Mouse (Mus musculus): ENCODE data around the gene Slc1a7. TPM values are rescaled to one million over a fixed set of nuclear protein-coding genes. Genes with fewer than 3 reads are reported as not detected.

Gene Slc1a7
- polyA plus RNA-seq, 1 experiment from 2014 or later, result 0.10 TPM

GRCm38 (mm10) chr4:107937338-107937737, 30.8 kb upstream of the Slc1a7 start:
- H3K9ac ChIP-seq (ENCODE audit: low read length), result no peak overlapping the region
- TF ChIP-seq CTCF (IDR thresholded peaks at IDR 0.05; ENCODE audit: low read depth) (peak; percentile 79), EP300 (optimal IDR thresholded peaks at IDR 0.05) (no peak)
- peak; percentile 77 for DNase-seq (ENCODE audit: low spot score)
- peak overlapping the region; percentile 63 for H3K27ac ChIP-seq (replicated peaks)
- H3K27me3 ChIP-seq (ENCODE audit: control insufficient read depth, insufficient read depth, low read length), result 0 out of 2 replicates have a peak, but pooled peaks cover 3% of the 10 kb centered on the region
- no peaks in the 10 kb centered on the region for H3K9me3 ChIP-seq (ENCODE audit: control insufficient read depth, low read length)
- H3K4me3 ChIP-seq (ENCODE audit: low read depth, low read length), result no peak overlapping the region
- ATAC-seq (ENCODE audit: low FRiP score, low TSS enrichment), result peak; percentile 75; the same call in 1 of the 2 replicates
- H3K36me3 ChIP-seq (ENCODE audit: control insufficient read depth, insufficient read depth, low read length), result no peaks in the 10 kb centered on the region
- WGBS, result 12% methylated on average over 6 of the region's 6 CpGs
- no peaks in the 10 kb centered on the region for H3K4me1 ChIP-seq (replicated peaks; ENCODE audit: control insufficient read depth, insufficient read depth)
- no peak overlapping the region for H3K4me2 ChIP-seq (replicated peaks; ENCODE audit: low read depth)

DNA sequence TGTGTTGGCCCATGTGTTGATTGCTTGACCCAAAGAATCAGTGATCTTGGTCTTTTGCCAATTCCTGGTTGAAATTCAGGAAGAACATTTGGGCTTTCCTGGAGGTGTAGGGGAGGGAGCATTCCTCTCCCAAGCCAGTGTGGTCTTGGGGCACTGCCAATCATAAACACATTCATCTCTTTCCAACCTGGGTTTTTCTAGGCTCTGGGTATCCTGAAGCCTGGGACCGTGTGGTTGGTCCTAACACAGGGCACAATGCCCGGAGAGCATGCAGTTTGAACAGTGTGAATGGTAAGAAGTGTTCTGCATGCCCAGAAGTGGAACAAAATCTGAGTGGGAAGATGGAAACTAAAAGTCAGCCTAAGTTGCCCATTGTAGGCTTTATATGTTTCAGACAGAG, 30.0 kb upstream of the Slc1a7 start:
- H3K4me3 ChIP-seq (ENCODE audit: low read depth, low read length), result no peak overlapping the region
- H3K9ac ChIP-seq (ENCODE audit: low read length), result no peak overlapping the region
- H3K27me3 ChIP-seq (ENCODE audit: control insufficient read depth, insufficient read depth, low read length), result 0 out of 2 replicates have a peak, but pooled peaks cover 3% of the 10 kb centered on the region
- H3K9me3 ChIP-seq (ENCODE audit: control insufficient read depth, low read length), result no peaks in the 10 kb centered on the region
- peak overlapping the region; percentile 63 for H3K27ac ChIP-seq (replicated peaks)
- 59% methylated on average over 2 of the region's 2 CpGs for WGBS
- DNase-seq (ENCODE audit: low spot score), result no peak
- TF ChIP-seq CTCF (IDR thresholded peaks at IDR 0.05; ENCODE audit: low read depth) (no peak), EP300 (optimal IDR thresholded peaks at IDR 0.05) (no peak)
- H3K36me3 ChIP-seq (ENCODE audit: control insufficient read depth, insufficient read depth, low read length), result no peaks in the 10 kb centered on the region
- no peaks in the 10 kb centered on the region for H3K4me1 ChIP-seq (replicated peaks; ENCODE audit: control insufficient read depth, insufficient read depth)
- no peak for ATAC-seq (ENCODE audit: low FRiP score, low TSS enrichment)
- no peak overlapping the region for H3K4me2 ChIP-seq (replicated peaks; ENCODE audit: low read depth)

DNA sequence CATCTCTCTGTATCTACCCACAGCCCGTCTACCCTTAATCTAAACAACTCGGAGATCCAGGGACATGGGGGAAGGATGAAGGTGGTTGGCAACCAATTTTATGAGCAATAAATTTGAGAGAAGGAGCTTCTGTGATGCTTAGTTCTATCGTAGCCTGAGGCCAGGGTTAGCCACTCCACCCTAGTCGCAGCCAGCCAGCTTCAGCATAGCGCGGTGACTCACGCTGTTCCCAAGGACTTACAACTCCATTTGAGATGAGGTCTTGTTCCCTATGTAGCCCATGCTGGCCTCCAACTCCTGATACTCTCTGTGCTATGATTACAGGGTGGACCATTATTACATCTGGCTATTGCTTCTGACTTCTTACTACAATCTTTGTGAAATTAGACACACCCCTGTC, 25.4 kb upstream of the Slc1a7 start:
- TF ChIP-seq CTCF (IDR thresholded peaks at IDR 0.05; ENCODE audit: low read depth) (no peak), EP300 (optimal IDR thresholded peaks at IDR 0.05) (no peak)
- 74% methylated on average over 7 of the region's 7 CpGs for WGBS
- H3K27ac ChIP-seq (replicated peaks), result peak overlapping the region; percentile 35; the same call in 1 of the 2 replicates

DNA sequence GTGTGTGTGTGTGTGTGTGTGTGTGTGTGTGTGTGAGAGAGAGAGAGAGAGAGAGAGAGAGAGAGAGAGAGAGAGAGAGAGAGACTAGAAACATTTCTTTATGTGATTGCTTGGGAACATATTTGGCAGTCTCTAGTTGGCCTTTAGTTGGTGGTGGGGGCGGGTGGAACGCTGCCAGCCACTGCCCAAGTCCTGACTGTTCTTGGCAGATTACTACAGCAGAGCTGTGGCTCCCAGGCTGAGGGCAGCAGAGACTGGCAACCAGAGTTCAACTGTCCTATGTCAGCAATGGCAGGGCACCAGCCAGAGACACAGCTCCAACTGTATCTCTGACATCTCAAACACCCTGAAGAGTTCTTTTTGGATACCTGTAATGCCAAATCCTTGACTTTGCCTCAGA, 24.0 kb upstream of the Slc1a7 start:
- 93% methylated on average over 2 of the region's 2 CpGs for WGBS
- DNase-seq (ENCODE audit: low spot score) (peak; percentile 34), ATAC-seq (ENCODE audit: low FRiP score, low TSS enrichment) (no peak)
- TF ChIP-seq EP300 (optimal IDR thresholded peaks at IDR 0.05), result no peak
- TF ChIP-seq CTCF (IDR thresholded peaks at IDR 0.05; ENCODE audit: low read depth), result no peak
- H3K4me2 ChIP-seq (replicated peaks; ENCODE audit: low read depth), result no peak overlapping the region
- 0 out of 2 replicates have a peak, but pooled peaks cover under 1% of the 10 kb centered on the region for H3K27me3 ChIP-seq (ENCODE audit: control insufficient read depth, insufficient read depth, low read length)
- no peak overlapping the region for H3K9ac ChIP-seq (ENCODE audit: low read length)
- no peaks in the 10 kb centered on the region for H3K36me3 ChIP-seq (ENCODE audit: control insufficient read depth, insufficient read depth, low read length)
- no peaks in the 10 kb centered on the region for H3K4me1 ChIP-seq (replicated peaks; ENCODE audit: control insufficient read depth, insufficient read depth)
- no peak overlapping the region for H3K27ac ChIP-seq (replicated peaks)
- no peak overlapping the region for H3K4me3 ChIP-seq (ENCODE audit: low read depth, low read length)
- no peaks in the 10 kb centered on the region for H3K9me3 ChIP-seq (ENCODE audit: control insufficient read depth, low read length)

More for the DNA sequence above, 25.4 kb upstream of the Slc1a7 start:
- Histone ChIP-seq H3K27me3 (ENCODE audit: control insufficient read depth, insufficient read depth, low read length) (0 out of 2 replicates have a peak, but pooled peaks cover 3% of the 10 kb centered on the region), H3K9ac (ENCODE audit: low read length) (no peak overlapping the region), H3K4me1 (replicated peaks; ENCODE audit: control insufficient read depth, insufficient read depth) (no peaks in the 10 kb centered on the region), H3K36me3 (ENCODE audit: control insufficient read depth, insufficient read depth, low read length) (no peaks in the 10 kb centered on the region), H3K4me2 (replicated peaks; ENCODE audit: low read depth) (no peak overlapping the region), H3K4me3 (ENCODE audit: low read depth, low read length) (no peak overlapping the region), H3K9me3 (ENCODE audit: control insufficient read depth, low read length) (no peaks in the 10 kb centered on the region)
- ATAC-seq (ENCODE audit: low FRiP score, low TSS enrichment) (no peak), DNase-seq (ENCODE audit: low spot score) (no peak)

DNA sequence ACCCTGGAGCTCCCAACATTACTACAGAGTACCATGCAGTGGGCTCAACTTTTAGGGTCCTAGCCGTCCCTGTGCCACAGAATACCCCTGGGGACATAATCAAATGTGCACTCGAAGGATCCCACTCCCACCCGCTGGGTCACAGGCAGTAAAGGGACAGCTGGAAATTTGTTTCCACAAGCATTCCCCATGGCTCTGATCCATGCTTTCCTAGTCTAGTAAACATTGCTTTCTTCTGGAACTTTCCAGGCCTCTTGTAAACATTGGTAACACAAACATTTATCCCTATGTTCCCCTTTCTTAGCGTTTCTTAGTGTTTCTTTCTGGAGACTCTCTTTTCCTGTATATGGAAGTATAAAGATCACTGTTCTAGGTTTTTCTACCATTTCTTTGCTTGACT, 18.2 kb upstream of the Slc1a7 start:
- Histone ChIP-seq H3K4me3 (ENCODE audit: low read depth, low read length) (no peak overlapping the region), H3K4me2 (replicated peaks; ENCODE audit: low read depth) (no peak overlapping the region), H3K9ac (ENCODE audit: low read length) (no peak overlapping the region), H3K27ac (replicated peaks) (no peak overlapping the region), H3K27me3 (ENCODE audit: control insufficient read depth, insufficient read depth, low read length) (no peaks in the 10 kb centered on the region), H3K4me1 (replicated peaks; ENCODE audit: control insufficient read depth, insufficient read depth) (no peaks in the 10 kb centered on the region), H3K9me3 (ENCODE audit: control insufficient read depth, low read length) (no peaks in the 10 kb centered on the region), H3K36me3 (ENCODE audit: control insufficient read depth, insufficient read depth, low read length) (no peaks in the 10 kb centered on the region)
- TF ChIP-seq CTCF (IDR thresholded peaks at IDR 0.05; ENCODE audit: low read depth) (no peak), EP300 (optimal IDR thresholded peaks at IDR 0.05) (no peak)
- 65% methylated on average over 4 of the region's 4 CpGs for WGBS
- ATAC-seq (ENCODE audit: low FRiP score, low TSS enrichment) (no peak), DNase-seq (ENCODE audit: low spot score) (no peak)

DNA sequence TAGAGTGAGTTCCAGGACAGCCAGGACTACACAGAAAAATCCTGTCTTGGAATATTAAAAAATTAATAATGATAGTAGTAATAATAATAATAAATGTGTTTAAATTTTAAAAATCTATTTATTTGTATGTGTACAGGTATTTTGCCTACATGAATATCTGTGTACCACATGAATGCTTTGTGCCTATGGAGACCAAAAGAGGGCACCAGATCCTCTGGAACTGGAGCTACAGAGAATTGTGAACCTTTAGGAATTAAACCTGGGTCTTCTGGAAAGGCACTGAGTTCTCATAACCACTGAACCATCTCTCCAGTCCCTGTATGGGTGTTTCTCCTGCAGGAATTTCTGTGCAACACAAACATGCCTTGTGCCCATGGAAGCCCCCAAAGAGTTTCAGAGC, 15.3 kb upstream of the Slc1a7 start:
- H3K9ac ChIP-seq (ENCODE audit: low read length), result no peak overlapping the region
- H3K27ac ChIP-seq (replicated peaks), result no peak overlapping the region
- no peak overlapping the region for H3K4me2 ChIP-seq (replicated peaks; ENCODE audit: low read depth)
- H3K4me1 ChIP-seq (replicated peaks; ENCODE audit: control insufficient read depth, insufficient read depth), result no peaks in the 10 kb centered on the region
- TF ChIP-seq EP300 (optimal IDR thresholded peaks at IDR 0.05) (no peak), CTCF (IDR thresholded peaks at IDR 0.05; ENCODE audit: low read depth) (peak; percentile 62)
- H3K9me3 ChIP-seq (ENCODE audit: control insufficient read depth, low read length), result no peaks in the 10 kb centered on the region
- DNase-seq (ENCODE audit: low spot score) (no peak), ATAC-seq (ENCODE audit: low FRiP score, low TSS enrichment) (no peak)
- no peak overlapping the region for H3K4me3 ChIP-seq (ENCODE audit: low read depth, low read length)
- H3K27me3 ChIP-seq (ENCODE audit: control insufficient read depth, insufficient read depth, low read length), result no peaks in the 10 kb centered on the region
- no peaks in the 10 kb centered on the region for H3K36me3 ChIP-seq (ENCODE audit: control insufficient read depth, insufficient read depth, low read length)
